Mouse (Mus musculus) c-Kit-positive CD71-negative TER-119-negative erythroid progenitor cells, embryonic 14.5 days (primary cell): ENCODE data around the gene Nccrp1.
A peak's percentile ranks its signal among the peaks of the same experiment; 100 is the strongest.
"Not testable (repeated sequence)": the region's sequence is repeated elsewhere in the genome, so short reads cannot be mapped to it uniquely, and the experiment has no call there.

ENCODE experiments used
- DNase-seq: peaks from one replicate; pipeline ENCODE4 v3.0.0-alpha.2; 2013; ENCODE audit warnings: low read depth

Gene Nccrp1

GRCm38 (mm10) chr7:28570291-28570981 is 23.4 kb upstream of the Nccrp1 start:
- DNase-seq, result no peak

GRCm38 (mm10) chr7:28568253-28568652 is 21.2 kb upstream of the Nccrp1 start:
- peak; percentile 48 for DNase-seq

DNA sequence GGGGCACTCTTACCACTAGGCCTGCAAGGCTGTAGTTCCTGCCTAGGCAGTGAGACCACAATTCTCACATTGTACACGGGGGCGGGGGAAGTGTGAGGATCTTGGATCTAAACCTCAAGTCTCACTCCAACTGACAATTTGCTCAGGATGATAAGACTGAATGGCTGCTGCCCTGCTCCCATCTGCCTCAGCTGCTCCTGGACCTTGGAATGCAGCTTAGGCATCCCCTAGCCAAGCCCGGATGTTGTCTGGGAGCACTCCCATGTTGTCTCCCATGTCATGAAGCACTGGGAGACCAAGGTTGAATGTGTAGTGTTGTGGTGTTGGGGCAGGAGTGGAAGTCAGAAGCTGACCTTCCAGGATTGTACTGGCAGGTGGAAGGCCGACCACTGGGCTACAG is 20.5 kb upstream of the Nccrp1 start:
- no peak for DNase-seq

DNA sequence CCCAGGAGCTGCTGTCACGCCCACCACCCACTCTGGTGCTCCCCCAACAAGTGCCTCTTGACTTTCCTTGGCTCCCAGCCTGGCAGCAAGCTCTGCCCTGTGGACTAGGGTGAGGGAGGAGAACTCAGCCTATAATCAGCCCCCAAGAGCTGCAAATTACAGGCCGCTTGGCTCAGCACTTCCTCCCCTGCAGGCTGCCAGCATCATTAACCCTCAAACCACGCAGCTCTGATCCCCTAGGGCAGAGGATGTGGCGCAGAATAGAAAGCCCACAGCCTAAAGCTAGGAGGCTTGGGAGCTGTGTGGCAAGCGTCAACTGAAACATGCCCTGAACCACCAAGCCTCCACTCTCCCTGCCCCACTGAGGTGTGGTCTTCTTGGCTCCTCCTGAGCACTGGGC is 18.4 kb upstream of the Nccrp1 start:
- DNase-seq, result no peak

DNA sequence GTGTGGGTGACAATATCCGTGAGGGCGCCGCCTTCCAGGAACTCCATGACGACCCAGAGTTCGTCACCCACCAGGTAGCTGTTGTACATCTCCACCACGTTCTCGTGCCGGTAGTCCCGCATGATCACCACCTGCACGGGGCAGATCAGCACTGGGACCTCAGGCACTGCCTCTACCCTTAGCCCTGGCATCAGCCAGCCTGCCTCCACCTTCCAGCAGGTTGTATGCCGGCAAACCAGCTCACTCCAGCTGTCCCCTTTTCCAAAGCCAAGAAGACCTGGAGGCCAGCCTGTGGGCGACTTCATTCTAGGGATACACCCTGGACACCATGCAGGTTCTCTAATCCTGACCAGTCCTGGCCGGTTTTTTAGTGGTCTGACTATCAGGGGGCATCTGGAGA is 15.9 kb upstream of the Nccrp1 start:
- no peak for DNase-seq

DNA sequence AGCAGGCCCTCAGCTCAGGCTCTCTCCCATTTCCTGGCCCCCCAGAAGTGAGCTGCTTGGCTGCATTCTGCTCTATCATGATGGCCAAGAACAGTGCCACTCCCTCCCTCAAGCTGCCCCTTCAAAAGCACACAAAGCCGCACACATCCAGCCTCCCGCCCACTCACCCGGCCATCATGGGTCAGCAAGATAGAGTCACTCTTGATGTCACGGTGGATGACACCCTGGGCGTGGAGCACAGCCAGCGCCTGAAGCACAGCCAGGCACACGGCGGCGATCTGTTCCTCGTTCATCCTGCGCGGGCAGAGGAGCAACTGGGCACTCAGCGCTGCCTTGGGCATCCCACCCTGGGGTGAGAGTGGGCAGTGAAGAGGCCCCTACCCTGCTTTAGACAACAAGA is 15.3 kb upstream of the Nccrp1 start:
- no peak for DNase-seq

GRCm38 (mm10) chr7:28561967-28562366 is 14.9 kb upstream of the Nccrp1 start:
- DNase-seq, result no peak

- no peak for DNase-seq
These were observed 13.8 kb upstream of the Nccrp1 start for GRCm38 (mm10) chr7:28560856-28561255.

DNA sequence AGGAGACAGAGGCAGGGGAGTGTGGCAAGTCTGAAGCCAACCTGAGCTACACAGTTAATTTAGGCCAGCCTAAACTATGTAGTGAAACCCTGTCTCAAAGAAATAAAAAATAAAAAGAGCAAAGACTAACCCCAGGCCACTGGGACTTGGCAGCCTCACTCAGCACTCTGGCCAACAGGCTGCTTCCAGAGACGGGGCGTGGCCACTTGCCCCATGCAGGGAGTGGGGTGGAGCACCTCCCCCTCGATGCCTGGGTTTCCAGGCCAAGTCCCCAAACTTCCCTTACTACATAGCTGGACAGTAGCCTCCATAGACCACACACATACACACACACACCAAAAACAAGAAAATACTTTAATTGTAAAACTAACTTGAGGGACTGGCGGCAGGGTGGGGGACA is 11.4 kb upstream of the Nccrp1 start:
- no peak for DNase-seq

GRCm38 (mm10) chr7:28557708-28558107 is 10.7 kb upstream of the Nccrp1 start:
- DNase-seq, result no peak

GRCm38 (mm10) chr7:28557069-28557468 is 10.0 kb upstream of the Nccrp1 start:
- DNase-seq, result no peak

- no peak for DNase-seq
These were observed 9.0 kb upstream of the Nccrp1 start for GRCm38 (mm10) chr7:28555939-28556535.

DNA sequence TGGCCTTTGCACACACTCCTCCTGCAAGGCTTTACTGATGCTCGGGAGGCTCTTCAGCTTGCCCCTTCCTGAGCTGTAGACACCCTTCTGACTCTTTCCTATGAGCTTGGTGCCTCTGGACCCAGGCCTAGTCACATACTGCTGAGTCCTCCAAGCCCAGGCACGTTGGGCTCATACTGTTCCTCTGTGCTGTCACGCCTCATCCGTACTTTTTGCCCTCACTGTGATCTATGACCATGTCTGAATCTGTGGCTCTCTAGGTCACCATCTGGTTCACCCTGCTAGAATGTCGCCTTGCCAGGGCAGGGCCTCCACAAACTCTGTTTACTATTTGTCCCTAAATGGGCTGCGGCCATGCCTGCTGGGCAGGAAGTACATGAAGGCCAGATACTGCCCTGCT is 6.0 kb upstream of the Nccrp1 start:
- no peak for DNase-seq

DNA sequence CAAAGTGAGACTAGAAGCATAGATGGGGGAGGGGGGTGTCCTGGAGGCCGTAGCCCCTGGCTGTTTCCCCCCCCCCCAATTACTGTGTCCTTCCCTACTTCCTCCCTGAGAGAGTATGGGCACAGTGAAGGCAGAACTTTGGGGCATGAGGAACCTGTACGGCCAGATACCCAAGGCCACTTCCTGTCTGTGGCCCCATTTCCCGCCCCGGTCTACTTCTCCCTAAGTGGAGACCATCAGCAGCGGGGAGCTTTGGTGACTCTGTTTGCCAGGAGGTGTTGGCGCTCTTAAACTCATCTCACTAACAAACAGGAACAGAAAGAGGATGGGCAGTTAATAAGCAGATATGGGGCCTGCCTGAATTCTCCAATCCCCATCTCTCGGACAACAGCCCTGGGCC is 574 bp upstream of the Nccrp1 start:
- no peak for DNase-seq

GRCm38 (mm10) chr7:28546649-28547048 is 405 bp downstream of the Nccrp1 start:
- no peak for DNase-seq

DNA sequence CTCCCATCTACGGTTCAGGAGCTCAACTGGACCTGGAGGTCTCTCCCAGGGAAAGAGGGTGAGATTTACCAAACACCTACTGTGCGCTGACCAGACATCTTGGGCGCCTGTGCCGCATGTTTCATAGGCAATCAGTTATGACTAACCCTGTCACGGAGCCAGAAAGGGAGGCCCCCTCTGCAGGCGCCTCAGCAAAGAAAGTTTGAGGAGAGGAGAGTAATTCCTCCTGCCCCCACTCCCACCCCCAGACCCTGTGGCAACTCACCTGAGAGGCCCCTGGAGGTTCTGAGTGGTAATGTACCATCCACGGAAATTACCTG is 1.2 kb downstream of the Nccrp1 start:
- DNase-seq, result no peak

DNA sequence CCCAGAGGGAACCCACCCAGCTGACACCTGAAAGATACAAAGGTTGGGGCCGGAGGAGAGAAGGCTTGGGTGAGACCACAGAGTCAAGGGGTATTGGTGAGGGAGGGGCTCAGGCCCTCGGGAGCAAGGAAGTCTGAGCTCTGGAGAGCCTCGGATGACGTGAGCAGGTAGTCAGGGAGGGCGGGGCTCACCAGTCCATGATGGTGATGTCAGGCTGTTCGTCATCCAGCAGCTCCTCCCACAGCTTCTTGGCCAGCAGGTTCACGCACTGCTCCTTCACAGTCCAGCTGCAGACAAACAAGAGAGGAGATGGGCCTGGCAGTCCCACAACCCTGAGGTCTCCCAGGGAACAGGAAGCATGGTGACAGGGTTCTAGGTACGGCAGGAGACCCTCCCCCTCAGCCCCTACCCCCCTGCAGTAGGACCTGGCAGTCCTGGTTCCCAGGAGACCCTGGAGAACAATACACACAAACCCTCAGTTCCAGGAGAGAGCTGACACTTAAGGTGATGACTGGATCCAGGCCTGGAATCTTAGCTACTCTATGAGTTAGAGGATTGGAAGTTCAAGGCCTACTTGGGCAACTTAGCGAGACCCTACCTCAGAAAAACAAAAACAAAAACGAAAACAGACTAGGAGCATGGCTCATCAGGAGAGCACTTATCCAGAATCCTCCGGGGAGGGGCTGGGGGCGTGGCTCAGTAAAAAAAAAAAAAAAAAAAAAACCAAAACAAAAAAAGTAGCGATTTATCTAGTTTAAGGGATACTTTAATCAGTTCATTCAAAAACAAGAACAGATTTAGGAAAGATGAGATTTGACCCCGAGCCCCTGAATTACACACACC is 1.8 kb downstream of the Nccrp1 start:
- peak; percentile 24 for DNase-seq

DNA sequence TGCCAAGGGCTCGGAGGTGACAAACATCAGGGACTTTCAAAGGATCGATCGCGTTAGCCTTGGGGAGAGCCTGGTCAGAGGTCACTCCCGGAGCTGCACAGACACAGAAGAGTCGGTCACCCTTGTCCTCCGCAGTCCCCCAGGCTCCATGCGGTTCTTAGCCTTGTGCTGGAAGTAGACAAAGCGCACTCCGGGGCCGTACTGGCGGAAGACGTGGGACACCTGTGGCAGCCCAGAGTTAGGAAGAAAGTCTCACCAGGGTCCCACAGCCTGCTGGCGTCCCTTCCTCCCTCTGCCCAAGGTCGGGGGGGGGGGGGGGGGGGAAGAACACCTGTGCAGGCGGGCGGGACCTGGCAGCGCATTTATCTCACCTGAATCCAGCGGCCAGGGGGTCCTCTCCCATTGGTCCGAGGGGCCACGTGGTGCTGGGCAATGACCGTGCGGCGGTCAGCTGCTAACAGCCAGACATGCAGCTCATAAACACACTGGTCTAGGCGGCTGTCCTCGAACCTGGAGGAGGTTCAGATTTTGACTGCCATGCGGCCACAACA is 2.9 kb downstream of the Nccrp1 start:
- DNase-seq, result no peak

DNA sequence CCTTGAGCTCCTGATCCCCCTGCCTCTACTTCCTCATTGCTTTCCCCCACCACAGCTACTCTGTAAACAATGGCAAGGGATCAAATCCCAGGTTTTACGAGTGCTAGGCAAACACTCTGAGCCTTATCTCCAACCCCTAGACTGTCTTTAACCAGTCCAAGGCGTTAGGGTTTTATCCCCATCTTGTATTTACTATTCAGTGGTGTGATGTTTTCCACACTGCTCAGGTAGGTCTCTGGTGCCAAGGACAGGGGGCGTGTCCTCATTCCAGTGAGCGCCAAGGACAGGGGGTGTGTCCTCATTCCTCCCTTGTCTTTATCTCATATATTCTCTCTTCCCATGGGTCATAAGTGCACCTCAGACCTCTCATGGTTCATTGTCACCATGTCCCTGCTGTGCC is 6.5 kb downstream of the Nccrp1 start, which contains the start of gene Sycn:
Gene Sycn (plus strand): TSS at position 360 of the 400 bp plus-strand sequence.
- no peak for DNase-seq

DNA sequence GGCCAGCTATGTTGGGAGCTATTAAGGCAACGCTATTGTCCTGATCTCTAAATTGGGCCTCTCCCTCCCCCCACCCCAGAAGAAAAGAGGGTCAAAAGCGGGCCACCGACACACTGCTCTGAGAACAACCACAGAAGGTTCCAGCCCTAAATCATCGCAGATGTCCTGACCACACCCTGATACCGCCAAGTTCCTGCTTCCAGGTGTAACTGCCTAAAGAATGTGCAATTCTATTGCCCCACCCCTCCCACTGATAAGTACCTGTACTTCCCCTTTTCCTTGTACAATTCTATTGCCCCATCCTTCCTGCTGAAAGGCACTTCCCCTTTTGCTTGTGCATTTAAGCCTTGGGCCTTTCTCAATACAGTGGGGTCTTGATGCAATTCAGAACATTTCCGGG is 8.2 kb downstream of the Nccrp1 start:
- not testable (repeated sequence) for DNase-seq

GRCm38 (mm10) chr7:28532005-28532404 is 15.0 kb downstream of the Nccrp1 start:
- DNase-seq, result no peak

DNA sequence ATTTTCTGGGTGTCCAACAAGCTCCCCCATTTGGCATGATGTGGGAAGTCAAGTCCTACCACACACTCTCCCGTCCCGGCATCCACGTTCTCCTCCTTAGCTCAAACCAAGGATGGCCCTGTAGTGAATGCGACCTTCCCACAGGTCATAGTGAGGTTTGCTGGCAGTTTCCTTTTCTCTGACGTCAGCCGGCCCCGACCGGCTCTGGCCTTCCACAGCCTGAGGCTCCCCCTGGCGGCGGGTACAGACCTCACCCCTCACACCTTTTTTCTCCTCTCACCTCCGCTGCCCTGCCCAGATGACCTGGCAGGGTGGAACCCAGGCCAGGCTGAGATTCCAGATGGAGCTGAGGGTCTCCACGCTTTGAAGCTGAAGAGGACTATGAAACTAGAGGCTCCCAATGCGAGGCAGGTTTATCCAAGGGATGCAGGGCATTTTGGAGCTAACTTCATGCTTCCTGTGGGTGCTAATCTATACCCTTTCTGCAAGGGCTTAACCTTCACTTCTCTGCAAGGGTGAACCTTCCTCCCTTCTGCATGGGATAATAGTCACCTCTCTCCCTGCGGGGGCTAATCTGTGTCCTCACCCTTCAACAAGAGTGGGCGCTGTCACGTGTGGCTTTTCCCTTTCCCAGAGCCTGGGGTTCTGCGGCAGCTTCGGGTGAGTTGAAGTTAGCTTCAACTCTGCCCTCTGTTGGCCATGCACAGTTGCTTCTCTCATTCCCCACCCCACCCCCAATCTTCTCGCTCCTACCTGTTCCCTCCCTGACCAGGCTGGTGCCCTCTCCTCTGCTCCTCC is 18.9 kb downstream of the Nccrp1 start:
- DNase-seq, result peak; percentile 76
